Mouse (Mus musculus) megakaryocyte, adult 5-6 weeks (primary cell): ENCODE results near the gene Ddb1. TPM values are rescaled to one million over a fixed set of nuclear protein-coding genes. Genes with fewer than 3 reads are reported as not detected.
"Not testable (repeated sequence)": the region's sequence is repeated elsewhere in the genome, so short reads cannot be mapped to it uniquely, and the experiment has no call there.

Experiments used
- ATAC-seq: 2 replicates; pipeline ENCODE4 v1.8.0; 2016; ENCODE audit warnings: mild to moderate bottlenecking, inconsistent platforms; ENCODE audit not compliant: poor library complexity, severe bottlenecking
- total RNA-seq, 2 experiments: library from RNA; stranded (forward) in 1 of 2; stranded (reverse) in 1 of 2; fragments of 153-499, 151-499 nt in 1 of 2; fragments of 221-1000, 200-1000 nt in 1 of 2; gene quantifications; 2 replicates each; pipeline versions ENCODE4 v1.2.3 to v1.2.4; 2015 to 2017

Gene Ddb1
- total RNA-seq (2015) (45.1 and 49.1 TPM in 2 replicates), total RNA-seq (2017) (156 and 175 TPM in 2 replicates)

- ATAC-seq, result peak; percentile 93
These were observed at the start of gene Ddb1, which contains the start of gene Tkfc for GRCm38 (mm10) chr19:10605293-10605900. Ddb1 (plus strand) TSS chr19:10605327. Tkfc (minus strand) TSS chr19:10605654.

- peak; percentile 97 for ATAC-seq
These were observed 49.3 kb upstream of the Ddb1 start, which contains the start of gene Tmem216 for GRCm38 (mm10) chr19:10555624-10556510. Tmem216 (minus strand) TSS chr19:10556238.

GRCm38 (mm10) chr19:10557001-10557400 lies 48.1 kb upstream of the Ddb1 start:
- ATAC-seq, result no peak

- no peak for ATAC-seq
These were observed 47.7 kb upstream of the Ddb1 start for GRCm38 (mm10) chr19:10557430-10557829.

- ATAC-seq, result not testable (repeated sequence)
These were observed 47.2 kb upstream of the Ddb1 start for GRCm38 (mm10) chr19:10557837-10558375.

GRCm38 (mm10) chr19:10560108-10560507 lies 45.0 kb upstream of the Ddb1 start:
- ATAC-seq, result no peak

GRCm38 (mm10) chr19:10561558-10562314 lies 43.4 kb upstream of the Ddb1 start:
- no peak for ATAC-seq

GRCm38 (mm10) chr19:10562351-10562750 lies 42.8 kb upstream of the Ddb1 start:
- no peak for ATAC-seq

GRCm38 (mm10) chr19:10564278-10564677 lies 40.8 kb upstream of the Ddb1 start:
- ATAC-seq, result no peak

- ATAC-seq, result no peak
These were observed 39.9 kb upstream of the Ddb1 start for GRCm38 (mm10) chr19:10565217-10565616.

- ATAC-seq, result no peak
These were observed 35.5 kb upstream of the Ddb1 start for GRCm38 (mm10) chr19:10569627-10570026.

- peak; percentile 86 for ATAC-seq
These were observed 28.2 kb upstream of the Ddb1 start, which contains the start of the genes Cyb561a3 and Tmem138 for GRCm38 (mm10) chr19:10576690-10577561. Cyb561a3 (plus strand) TSS chr19:10577172. Tmem138 (minus strand) TSS chr19:10577362.

- no peak for ATAC-seq
These were observed 25.0 kb upstream of the Ddb1 start for GRCm38 (mm10) chr19:10580102-10580501.

GRCm38 (mm10) chr19:10580761-10581160 lies 24.4 kb upstream of the Ddb1 start:
- ATAC-seq, result 0 out of 2 replicates have a peak, but pooled peaks have one; percentile 31

GRCm38 (mm10) chr19:10581984-10582383 lies 23.1 kb upstream of the Ddb1 start:
- 0 out of 2 replicates have a peak, but pooled peaks have one; percentile 17 for ATAC-seq

GRCm38 (mm10) chr19:10583550-10584146 lies 21.5 kb upstream of the Ddb1 start:
- no peak for ATAC-seq

- ATAC-seq, result no peak
These were observed 20.0 kb upstream of the Ddb1 start for GRCm38 (mm10) chr19:10585112-10585511.

- peak; percentile 66 for ATAC-seq
These were observed 17.9 kb upstream of the Ddb1 start for GRCm38 (mm10) chr19:10587231-10587630.
